Mouse (Mus musculus) ovary, adult 10 weeks (tissue): ENCODE results near the gene Gars. TPM values are rescaled to one million over a fixed set of nuclear protein-coding genes. Genes with fewer than 3 reads are reported as not detected.

Experiments
- polyA plus RNA-seq: library from polyadenylated mRNA; stranded (reverse); fragments of 350-450 nt; fragmentation: Illumina TruSeq; extraction: RNeasy Lipid Tissue Mini Kit (QIAGEN cat#74804); gene quantifications from one replicate; pipeline ENCODE4 v1.2.3, GENCODE M21; 2014

Gene Gars
- 126 TPM for polyA plus RNA-seq

GRCm38 (mm10) chr6:55037799-55038670 is at the start of gene Gars:
Gars (plus strand) TSS chr6:55038007.

GRCm38 (mm10) chr6:54992734-54993260 is 45.0 kb upstream of the Gars start, which contains the start of gene Ggct:
Ggct (minus strand) TSS chr6:54992950.

Other genes with a start within 250 kb of the Gars start
- gene Znrf2, start 221.1 kb upstream of the Gars start, polyA plus RNA-seq = 131 TPM
- 11.6 TPM for gene Nod1, start 65.4 kb upstream of the Gars start, polyA plus RNA-seq
- 68.3 TPM for gene Ggct, start 45.1 kb upstream of the Gars start, polyA plus RNA-seq
- gene Crhr2, start 95.0 kb downstream of the Gars start, polyA plus RNA-seq = not detected
- gene Inmt, start 137.0 kb downstream of the Gars start, polyA plus RNA-seq = 4.4 TPM
- gene Mindy4, start 165.4 kb downstream of the Gars start, polyA plus RNA-seq = 5.2 TPM